Mouse (Mus musculus) CH12.LX (cell line): ENCODE data around the gene Cyp39a1.

Experiments
- CTCF ChIP-seq, 2 experiments: IDR thresholded peaks in 1 of 2; conservative IDR thresholded peaks in 1 of 2; 2 replicates each; pipeline ENCODE4 v1.5.1; 2011 to 2012; ENCODE audit warnings: low read depth in 2 of 2, low read length in 2 of 2, improper control_type of control experiment in 1 of 2, inconsistent platforms in 1 of 2, mild to moderate bottlenecking in 1 of 2, moderate library complexity in 1 of 2
- ELF1 ChIP-seq: IDR thresholded peaks from 2 replicates; pipeline ENCODE4 v1.6.1; 2014; ENCODE audit warnings: low read depth, mild to moderate bottlenecking, inconsistent platforms, low read length, improper control_type of control experiment
- ETS1 ChIP-seq: conservative IDR thresholded peaks from 2 replicates; pipeline ENCODE4 v1.6.1; 2012; ENCODE audit warnings: low read depth, mild to moderate bottlenecking, inconsistent platforms, low read length, improper control_type of control experiment, moderate library complexity
- MAFK ChIP-seq: IDR thresholded peaks from 2 replicates; pipeline ENCODE4 v1.6.1; 2011; ENCODE audit warnings: low read length, improper control_type of control experiment; ENCODE audit not compliant: insufficient replicate concordance
- MAX ChIP-seq: IDR thresholded peaks from 2 replicates; pipeline ENCODE4 v1.6.1; 2011; ENCODE audit warnings: low read length, improper control_type of control experiment
- MXI1 ChIP-seq: IDR thresholded peaks from 2 replicates; pipeline ENCODE4 v1.6.1; 2011; ENCODE audit warnings: mild to moderate bottlenecking, low read depth, low read length, improper control_type of control experiment
- POLR2A ChIP-seq: IDR thresholded peaks from 2 replicates; pipeline ENCODE4 v1.6.1; 2011; ENCODE audit warnings: low read depth, mild to moderate bottlenecking, improper control_type of control experiment, low read length
- SMC3 ChIP-seq: IDR thresholded peaks from 2 replicates; pipeline ENCODE4 v1.6.1; 2011; ENCODE audit warnings: low read depth, low read length, improper control_type of control experiment
- ZC3H11A ChIP-seq: IDR thresholded peaks from 2 replicates; pipeline ENCODE4 v1.6.1; 2012; ENCODE audit warnings: low read depth, mild to moderate bottlenecking, inconsistent platforms, low read length, improper control_type of control experiment
- ZNF384 ChIP-seq: IDR thresholded peaks from 2 replicates; pipeline ENCODE4 v1.6.1; 2012; ENCODE audit warnings: low read depth, low read length, improper control_type of control experiment, inconsistent platforms

DNA sequence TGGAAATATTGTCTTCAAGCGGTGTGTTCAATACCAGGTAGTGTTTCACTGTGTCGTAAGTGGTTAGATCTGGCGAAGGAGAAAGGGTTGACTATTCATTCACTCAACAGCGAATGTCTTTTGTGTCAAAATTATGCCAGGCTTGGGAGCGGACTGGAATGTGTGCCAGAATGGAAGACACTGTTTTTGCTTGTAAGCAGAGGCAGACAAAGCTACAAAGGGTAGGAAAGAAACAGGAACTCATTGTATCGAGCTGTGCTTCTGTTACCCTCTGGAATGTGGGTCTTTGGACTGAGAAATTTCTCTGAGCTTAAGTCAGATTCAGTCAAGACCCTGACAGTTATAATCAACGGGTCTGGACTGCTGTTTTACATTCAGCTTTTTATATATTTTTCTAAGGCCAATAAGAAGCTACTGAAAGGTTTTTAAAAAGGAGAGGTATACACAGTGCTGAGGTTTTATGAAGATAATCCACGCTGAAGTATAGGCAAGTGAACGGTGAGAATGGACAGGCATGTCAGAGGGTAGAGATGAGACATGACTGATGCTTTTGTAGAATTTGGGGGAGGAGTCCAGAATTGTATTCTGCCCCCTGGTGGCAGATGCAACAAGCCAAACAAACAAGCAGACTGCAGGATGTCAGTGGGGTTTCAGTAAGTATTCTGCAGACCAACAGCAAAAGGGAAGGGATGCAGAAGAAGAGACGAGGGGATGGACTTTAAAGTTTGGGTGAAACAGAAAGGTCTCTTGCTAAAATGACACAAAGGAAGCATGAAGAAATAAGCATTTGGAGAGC lies 17.4 kb upstream of the Cyp39a1 start:
- TF ChIP-seq MAX, result no peak
- TF ChIP-seq POLR2A, result no peak
- TF ChIP-seq ZC3H11A, result no peak
- 0 out of 4 replicates have a peak, but pooled peaks of 1 of the 2 experiments have one; percentile 10 for TF ChIP-seq CTCF (conservative IDR thresholded peaks at IDR 0.05 in 1 of 2, IDR thresholded peaks at IDR 0.05 in 1 of 2; ENCODE audit: low read depth in 2 of 2, low read length in 2 of 2)
- no peak for TF ChIP-seq ZNF384
- TF ChIP-seq MAFK, result no peak
- TF ChIP-seq MXI1, result no peak
- TF ChIP-seq ELF1, result no peak
- no peak for TF ChIP-seq ETS1
- no peak for TF ChIP-seq SMC3
